Mouse (Mus musculus) heart, postnatal 0 days (tissue): Measurements from ENCODE around the gene Fbxw22. TPM values are rescaled to one million over a fixed set of nuclear protein-coding genes. Genes with fewer than 3 reads are reported as not detected.
"Not testable (repeated sequence)": the region's sequence is repeated elsewhere in the genome, so short reads cannot be mapped to it uniquely, and the experiment has no call there.

ENCODE experiments used
- ATAC-seq: fragments of 200-750 bp; cut with Nextera tagmentation; 2 replicates; pipeline ENCODE4 v1.8.0; 2017; ENCODE audit warnings: low read depth, moderate number of reproducible peaks, moderate library complexity; ENCODE audit not compliant: insufficient read depth
- DNase-seq: peaks from one replicate; pipeline ENCODE4 v3.0.0-alpha.2; 2016; ENCODE audit warnings: low spot score
- H3K27ac ChIP-seq: fragments of 300-500 bp; sonication (generic); 2 replicates; pipeline ENCODE4 v1.5.1; 2014; ENCODE audit warnings: low read depth, mild to moderate bottlenecking
- H3K27me3 ChIP-seq: fragments of 300-500 bp; sonication (generic); 2 replicates; pipeline ENCODE4 v1.6.1; 2014; ENCODE audit warnings: low read length, mixed read lengths; ENCODE audit not compliant: control insufficient read depth, insufficient read depth
- H3K36me3 ChIP-seq: fragments of 300-500 bp; sonication (generic); replicated peaks from 2 replicates; pipeline ENCODE4 v1.6.1; 2014; ENCODE audit warnings: low read length, mixed read lengths; ENCODE audit not compliant: control insufficient read depth, insufficient read depth
- H3K4me1 ChIP-seq: fragments of 300-500 bp; sonication (generic); 2 replicates; pipeline ENCODE4 v1.6.1; 2014; ENCODE audit warnings: antibody characterized with exemption; ENCODE audit not compliant: control insufficient read depth, insufficient read depth
- H3K4me2 ChIP-seq: fragments of 300-500 bp; sonication (generic); 2 replicates; pipeline ENCODE4 v1.6.1; 2014; ENCODE audit warnings: low read depth, mild to moderate bottlenecking, low read length, moderate library complexity
- H3K4me3 ChIP-seq: fragments of 300-500 bp; sonication (generic); 2 replicates; pipeline ENCODE4 v1.5.1; 2014; ENCODE audit warnings: low read depth, low read length
- H3K9ac ChIP-seq: fragments of 300-500 bp; sonication (generic); replicated peaks from 2 replicates; pipeline ENCODE4 v1.6.1; 2014; ENCODE audit warnings: low read depth, low read length, mixed read lengths
- H3K9me3 ChIP-seq: fragments of 300-500 bp; sonication (generic); replicated peaks from 2 replicates; pipeline ENCODE4 v1.6.1; 2016; ENCODE audit warnings: low read length; ENCODE audit not compliant: control insufficient read depth
- CTCF ChIP-seq: IDR thresholded peaks from 2 replicates; pipeline ENCODE4 v1.5.1; 2016; ENCODE audit warnings: antibody characterized with exemption, control low read depth, low read depth
- EP300 ChIP-seq: IDR thresholded peaks from 2 replicates; pipeline ENCODE4 v1.6.1; 2016; ENCODE audit warnings: antibody characterized with exemption, low read depth
- WGBS: fragments of 180-500 bp; shearing (Covaris S2); extraction: QIAGEN DNeasy Blood & Tissue Kit; methylation state at CpG from one replicate; pipeline ENCODE4 v1.1.7; 2014; 5-methylcytosine and 5-hydroxymethylcytosine counted together
- polyA plus RNA-seq: library from polyadenylated mRNA; unstranded; fragments of >200 nt; fragmentation: Nextera tagmentation; extraction: Ambion mirVana; gene quantifications from 2 replicates; pipeline ENCODE4 v1.2.1, GENCODE M21; 2015
- total RNA-seq: library from RNA; depleted of rRNA; stranded (reverse); fragments of >200 nt; gene quantifications from 2 replicates; pipeline ENCODE4 v1.2.3, GENCODE M21; 2014; ENCODE audit warnings: low replicate concordance; rRNA removed

Fbxw22 gene
- total RNA-seq, result not detected in 2 replicates
- not detected in 2 replicates for polyA plus RNA-seq

DNA sequence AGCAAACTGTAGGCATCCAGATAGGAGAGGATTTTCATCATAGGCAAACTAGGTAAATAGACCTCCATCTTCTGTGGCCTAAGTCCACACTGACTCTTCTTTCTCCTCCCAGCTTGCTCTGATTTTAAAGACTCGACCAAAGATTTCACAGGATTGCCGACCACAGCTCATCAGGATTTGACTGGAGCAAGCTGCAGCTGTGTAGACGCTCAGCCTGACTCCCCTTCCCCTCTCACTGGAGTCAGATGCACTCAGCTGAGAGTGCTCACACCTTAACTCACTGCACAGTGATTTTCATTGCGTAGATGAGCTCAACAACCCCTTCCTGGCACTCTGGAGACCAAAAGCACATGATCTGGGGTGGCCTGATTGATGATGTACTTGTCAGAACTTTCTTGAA is at the start of gene Fbxw22:
Gene Fbxw22, minus strand, starts transcription at position 101 of the 400 bp plus-strand sequence.
- 60% methylated on average over 4 of the region's 4 CpGs for WGBS
- not testable (repeated sequence) for H3K9me3 ChIP-seq, DNase-seq, H3K36me3 ChIP-seq, H3K9ac ChIP-seq, H3K27me3 ChIP-seq, ATAC-seq, H3K4me3 ChIP-seq, H3K4me2 ChIP-seq, H3K27ac ChIP-seq, H3K4me1 ChIP-seq

GRCm38 (mm10) chr9:109449040-109449439 is 44.9 kb upstream of the Fbxw22 start, which contains the start of gene Fbxw16:
Gene Fbxw16, minus strand, starts transcription at chr9:109449140.
- TF ChIP-seq CTCF (no peak), EP300 (no peak)

DNA sequence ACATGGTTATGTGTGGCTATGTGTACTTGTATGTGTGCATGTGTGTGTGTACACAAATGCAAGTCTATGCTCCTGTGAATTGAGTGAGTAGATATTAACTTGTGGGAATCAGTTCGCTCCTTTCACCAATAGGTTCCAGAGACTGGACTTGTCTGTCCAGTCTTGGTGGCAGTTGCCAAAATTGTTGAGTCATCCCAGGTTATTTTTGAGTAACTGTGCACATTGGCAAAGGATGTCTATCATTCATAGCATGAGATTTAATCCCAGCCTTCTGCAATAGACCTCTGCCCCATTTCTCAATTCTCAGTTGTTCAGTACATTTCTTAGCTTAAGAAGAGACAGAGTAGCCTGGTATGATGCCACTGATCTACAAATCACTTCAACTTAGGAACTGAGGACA is 28.9 kb upstream of the Fbxw22 start:
- DNase-seq, result no peak
- 79% methylated on average over 1 of the region's 1 CpGs for WGBS
- no peaks in the 10 kb centered on the region for H3K4me1 ChIP-seq
- no peak for TF ChIP-seq CTCF
- TF ChIP-seq EP300, result no peak
- H3K9ac ChIP-seq, result no peak overlapping the region
- no peaks in the 10 kb centered on the region for H3K9me3 ChIP-seq
- no peak for ATAC-seq
- no peak overlapping the region for H3K4me3 ChIP-seq
- H3K4me2 ChIP-seq, result no peak overlapping the region
- no peak overlapping the region for H3K27ac ChIP-seq
- no peaks in the 10 kb centered on the region for H3K36me3 ChIP-seq
- no peaks in the 10 kb centered on the region for H3K27me3 ChIP-seq

More at GRCm38 (mm10) chr9:109449040-109449439, 44.9 kb upstream of the Fbxw22 start, which contains the start of gene Fbxw16:
- H3K27me3 ChIP-seq, result no peaks in the 10 kb centered on the region
- no peak within 1 kb of the TSS for H3K4me3 ChIP-seq
- ATAC-seq, result no peak
- no peak within 1 kb of the TSS for H3K4me2 ChIP-seq
- no peak for DNase-seq
- H3K27ac ChIP-seq, result no peak within 1 kb of the TSS
- H3K4me1 ChIP-seq, result no peaks in the 10 kb centered on the region
- no peaks in the 10 kb centered on the region for H3K9me3 ChIP-seq
- no peaks in the 10 kb centered on the region for H3K36me3 ChIP-seq
- no peak within 1 kb of the TSS for H3K9ac ChIP-seq

GRCm38 (mm10) chr9:109339559-109339958 is 64.5 kb downstream of the Fbxw22 start, which contains the start of gene Fbxw28:
Gene Fbxw28, minus strand, starts transcription at chr9:109339659.
- not testable (repeated sequence) for H3K9me3 ChIP-seq, H3K27me3 ChIP-seq, ATAC-seq, DNase-seq, H3K4me2 ChIP-seq, H3K27ac ChIP-seq, H3K36me3 ChIP-seq, H3K9ac ChIP-seq, H3K4me3 ChIP-seq, H3K4me1 ChIP-seq
- WGBS, result no CpG with 5 or more reads among the region's 1 CpGs

Other genes with a start within 250 kb of the Fbxw22 start
- gene Fbxw21, start 242.3 kb downstream of the Fbxw22 start, total RNA-seq, result not detected in 2 replicates
- gene Fbxw21, start 242.3 kb downstream of the Fbxw22 start, polyA plus RNA-seq, result not detected in 2 replicates
- not detected in 2 replicates for gene Fbxw13, start 208.3 kb downstream of the Fbxw22 start, total RNA-seq
- not detected in 2 replicates for gene Fbxw13, start 208.3 kb downstream of the Fbxw22 start, polyA plus RNA-seq
- gene Fbxw20, start 169.5 kb downstream of the Fbxw22 start, total RNA-seq, result 1.5 TPM in 1 of 2 replicates, not detected in the other
- gene Fbxw20, start 169.5 kb downstream of the Fbxw22 start, polyA plus RNA-seq, result not detected in 2 replicates
- not detected in 2 replicates for gene Fbxw14, start 116.6 kb downstream of the Fbxw22 start, total RNA-seq
- not detected in 2 replicates for gene Fbxw14, start 116.6 kb downstream of the Fbxw22 start, polyA plus RNA-seq
- gene Fbxw28, start 64.6 kb downstream of the Fbxw22 start, total RNA-seq, result not detected in 2 replicates
- not detected in 2 replicates for gene Fbxw28, start 64.6 kb downstream of the Fbxw22 start, polyA plus RNA-seq
- gene Fbxw16, start 44.8 kb upstream of the Fbxw22 start, total RNA-seq, result not detected in 2 replicates
- not detected in 2 replicates for gene Fbxw16, start 44.8 kb upstream of the Fbxw22 start, polyA plus RNA-seq
- not detected in 2 replicates for gene Fbxw19, start 91.6 kb upstream of the Fbxw22 start, total RNA-seq
- not detected in 2 replicates for gene Fbxw19, start 91.6 kb upstream of the Fbxw22 start, polyA plus RNA-seq
- not detected in 2 replicates for gene Fbxw15, start 164.0 kb upstream of the Fbxw22 start, total RNA-seq
- gene Fbxw15, start 164.0 kb upstream of the Fbxw22 start, polyA plus RNA-seq, result not detected in 2 replicates
- not detected in 2 replicates for gene Fbxw24, start 221.8 kb upstream of the Fbxw22 start, total RNA-seq
- not detected in 2 replicates for gene Fbxw24, start 221.8 kb upstream of the Fbxw22 start, polyA plus RNA-seq